Mouse (Mus musculus) layer of hippocampus, adult 6 months (tissue): ENCODE data around the gene Olfr591. TPM values are rescaled to one million over a fixed set of nuclear protein-coding genes. Genes with fewer than 3 reads are reported as not detected.

Experiments used
- long read RNA-seq, 2 experiments: library from polyadenylated mRNA; unstranded; transcript quantifications; one replicate each; pipeline ENCODE4 v2.0.0; 2019 to 2020
- polyA plus RNA-seq: library from polyadenylated mRNA; unstranded; fragments of <200 nt; fragmentation: Nextera tagmentation; gene quantifications from 2 replicates; pipeline ENCODE4 v1.2.3, GENCODE M21; 2021

The Olfr591 gene
- polyA plus RNA-seq: not detected in 2 replicates
- long read RNA-seq, experiment 1: 0 reads
- long read RNA-seq, experiment 2: 0 reads

GRCm38 (mm10) chr7:103178240-103178639 is at the start of gene Olfr591:
Gene Olfr591 (minus strand): TSS chr7:103178340.

GRCm38 (mm10) chr7:103216696-103217095 is 38.6 kb upstream of the Olfr591 start, which contains the start of gene Olfr594:
Gene Olfr594 (plus strand): TSS chr7:103216996.

GRCm38 (mm10) chr7:103211562-103211961 is 33.4 kb upstream of the Olfr591 start, which contains the start of gene Olfr593:
Gene Olfr593 (plus strand): TSS chr7:103211862.

GRCm38 (mm10) chr7:103184503-103184902 is 6.4 kb upstream of the Olfr591 start, which contains the start of gene Olfr592:
Gene Olfr592 (plus strand): TSS chr7:103184803.

GRCm38 (mm10) chr7:103156256-103156655 is 21.9 kb downstream of the Olfr591 start, which contains the start of gene Olfr589:
Gene Olfr589 (minus strand): TSS chr7:103156356.

GRCm38 (mm10) chr7:103140579-103140978 is 37.6 kb downstream of the Olfr591 start, which contains the start of gene Olfr588-ps1:
Gene Olfr588-ps1 (plus strand): TSS chr7:103140879.

GRCm38 (mm10) chr7:103125538-103125937 is 52.6 kb downstream of the Olfr591 start, which contains the start of gene Olfr586:
Gene Olfr586 (minus strand): TSS chr7:103125638.

Other genes with a start within 250 kb of the Olfr591 start
- gene Olfr573-ps1, start 235.8 kb downstream of the Olfr591 start, polyA plus RNA-seq: not detected in 2 replicates
- gene Olfr574, start 229.9 kb downstream of the Olfr591 start, polyA plus RNA-seq: not detected in 2 replicates
- gene Olfr575, start 219.6 kb downstream of the Olfr591 start, polyA plus RNA-seq: not detected in 2 replicates
- not detected in 2 replicates for gene Olfr576, start 215.7 kb downstream of the Olfr591 start, polyA plus RNA-seq
- gene Olfr577, start 202.4 kb downstream of the Olfr591 start, polyA plus RNA-seq: not detected in 2 replicates
- gene Olfr578, start 189.0 kb downstream of the Olfr591 start, polyA plus RNA-seq: not detected in 2 replicates
- not detected in 2 replicates for gene Olfr582, start 140.3 kb downstream of the Olfr591 start, polyA plus RNA-seq
- gene Olfr583, start 127.0 kb downstream of the Olfr591 start, polyA plus RNA-seq: not detected in 2 replicates
- not detected in 2 replicates for gene Olfr584, start 96.5 kb downstream of the Olfr591 start, polyA plus RNA-seq
- not detected in 2 replicates for gene Olfr585, start 80.6 kb downstream of the Olfr591 start, polyA plus RNA-seq
- not detected in 2 replicates for gene Olfr586, start 52.7 kb downstream of the Olfr591 start, polyA plus RNA-seq
- not detected in 2 replicates for gene Olfr588-ps1, start 37.5 kb downstream of the Olfr591 start, polyA plus RNA-seq
- not detected in 2 replicates for gene Olfr589, start 22.0 kb downstream of the Olfr591 start, polyA plus RNA-seq
- gene Olfr592, start 6.5 kb upstream of the Olfr591 start, polyA plus RNA-seq: not detected in 2 replicates
- not detected in 2 replicates for gene Olfr593, start 33.5 kb upstream of the Olfr591 start, polyA plus RNA-seq
- gene Olfr594, start 38.7 kb upstream of the Olfr591 start, polyA plus RNA-seq: not detected in 2 replicates
- not detected in 2 replicates for gene Usp17ld, start 74.2 kb upstream of the Olfr591 start, polyA plus RNA-seq
- gene Olfr596, start 127.3 kb upstream of the Olfr591 start, polyA plus RNA-seq: not detected in 2 replicates
- not detected in 2 replicates for gene Olfr597, start 138.0 kb upstream of the Olfr591 start, polyA plus RNA-seq
- not detected in 2 replicates for gene Olfr598, start 145.2 kb upstream of the Olfr591 start, polyA plus RNA-seq
- gene Olfr599, start 157.6 kb upstream of the Olfr591 start, polyA plus RNA-seq: not detected in 2 replicates
- gene Olfr600, start 171.3 kb upstream of the Olfr591 start, polyA plus RNA-seq: not detected in 2 replicates
- gene Olfr601, start 184.3 kb upstream of the Olfr591 start, polyA plus RNA-seq: not detected in 2 replicates
- not detected in 2 replicates for gene Olfr603, start 207.8 kb upstream of the Olfr591 start, polyA plus RNA-seq
- not detected in 2 replicates for gene Usp17lc, start 236.7 kb upstream of the Olfr591 start, polyA plus RNA-seq